Mouse (Mus musculus): Measurements from ENCODE around the gene S1pr4.

GRCm38 (mm10) chr10:81488081-81488480 is 11.9 kb downstream of the S1pr4 start:
- no peak for TF ChIP-seq POLR2A (IDR thresholded peaks at IDR 0.05; ENCODE audit: insufficient read depth, low read depth, low read length)
- peak; percentile 27 for TF ChIP-seq CTCF (IDR thresholded peaks at IDR 0.05)
